Mouse (Mus musculus): ENCODE data around the gene Lipo2. TPM values are rescaled to one million over a fixed set of nuclear protein-coding genes. Genes with fewer than 3 reads are reported as not detected.

The Lipo2 gene
- polyA plus RNA-seq (2015; fragmentation: Nextera tagmentation; extraction: Ambion mirVana) = 0.42 and 0.74 TPM in 2 replicates

DNA sequence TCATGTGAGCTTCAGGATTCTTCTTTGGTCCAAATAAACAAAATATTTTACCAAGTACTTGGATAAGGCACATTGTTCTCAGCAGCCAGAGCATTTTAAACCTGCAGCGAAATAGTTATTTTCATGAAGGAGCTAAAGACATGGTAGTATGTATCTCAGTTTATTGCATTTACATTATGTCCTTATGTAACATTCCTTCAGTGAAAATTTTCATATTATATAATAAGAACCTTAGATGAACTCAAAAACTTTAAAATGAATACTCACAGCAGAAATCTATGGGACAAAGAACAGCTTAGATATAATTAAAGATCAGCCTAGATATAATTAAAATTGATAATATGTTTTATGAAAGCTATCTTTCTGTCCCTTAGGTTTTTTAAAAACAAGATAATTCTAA lies at the start of gene Lipo2:
Lipo2 (minus strand) TSS at position 101 of the 400 bp plus-strand sequence.

DNA sequence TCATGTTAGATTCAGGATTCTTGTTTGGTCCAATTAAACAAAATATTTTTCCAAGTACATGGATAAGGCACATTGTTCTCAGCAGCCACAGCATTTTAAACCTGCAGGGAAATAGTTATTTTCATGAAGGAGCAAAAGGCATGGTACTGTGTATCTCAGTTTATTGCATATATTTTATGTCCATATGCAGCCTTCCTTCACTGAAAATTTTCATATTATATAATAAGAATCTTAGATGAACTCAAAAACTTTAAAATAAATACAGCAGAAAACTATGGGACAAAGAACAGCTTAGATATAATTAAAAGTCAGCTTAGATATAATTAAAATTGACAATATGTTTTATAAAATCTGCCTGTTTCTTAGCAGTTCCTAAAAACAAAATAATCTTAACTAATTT lies 36.2 kb upstream of the Lipo2 start, which contains the start of gene Lipo1:
Lipo1 (minus strand) TSS at position 101 of the 400 bp plus-strand sequence.

DNA sequence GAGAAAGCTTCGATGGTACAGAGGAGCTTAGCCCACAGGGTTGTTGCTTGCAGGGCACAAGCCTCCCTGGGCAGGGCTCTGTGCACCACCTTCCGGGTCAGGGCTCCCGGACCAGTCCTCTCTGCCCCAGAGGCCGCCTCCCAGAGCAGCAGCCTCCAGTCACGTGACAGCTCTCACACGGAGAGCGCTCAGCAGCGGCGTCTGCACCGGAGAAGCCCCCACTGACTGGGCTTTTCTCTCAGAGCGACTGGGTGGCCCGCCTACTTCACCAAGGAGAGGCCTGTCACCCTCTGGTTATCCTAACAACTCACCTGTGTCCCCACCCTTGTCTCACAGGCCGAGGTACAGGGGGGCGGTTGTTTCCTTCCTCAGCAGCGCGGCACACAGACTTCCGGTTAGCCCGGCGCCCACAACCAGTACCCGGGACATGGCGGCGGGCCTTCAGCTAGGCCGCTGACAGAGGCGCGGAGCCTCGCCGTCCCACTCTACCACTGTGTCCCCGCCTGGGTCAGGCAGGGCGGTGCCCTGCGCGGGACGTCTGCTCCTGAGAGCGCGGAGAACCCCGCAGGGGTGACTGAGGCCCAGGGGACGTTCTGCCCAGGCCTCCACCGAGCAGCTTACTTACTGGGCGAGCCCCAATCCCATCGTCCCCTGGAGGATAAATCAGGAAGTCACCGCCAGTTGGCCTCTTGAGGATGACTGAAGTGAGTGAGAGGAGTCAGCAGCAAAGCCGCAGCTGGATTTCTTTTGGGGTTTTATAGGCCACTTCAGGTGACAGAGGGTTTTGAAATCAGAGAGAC lies 10.3 kb upstream of the Lipo2 start, which contains the start of gene Lipo3:
Lipo3 (minus strand) TSS at position 665 of the 800 bp plus-strand sequence.

Other genes starting within 250 kb of the Lipo2 start
- gene Lipo4, start 233.6 kb downstream of the Lipo2 start, polyA plus RNA-seq (2015; fragmentation: Nextera tagmentation; extraction: Ambion mirVana) = not detected in 2 replicates
- not detected in 2 replicates for gene Gm8978, start 126.1 kb downstream of the Lipo2 start, polyA plus RNA-seq (2015; fragmentation: Nextera tagmentation; extraction: Ambion mirVana)
- 11.0 and 12.6 TPM in 2 replicates for gene Lipo3, start 10.6 kb upstream of the Lipo2 start, polyA plus RNA-seq (2015; fragmentation: Nextera tagmentation; extraction: Ambion mirVana)
- gene Lipo1, start 36.1 kb upstream of the Lipo2 start, polyA plus RNA-seq (2015; fragmentation: Nextera tagmentation; extraction: Ambion mirVana) = not detected in 2 replicates
- not detected in 2 replicates for gene Lipf, start 209.8 kb upstream of the Lipo2 start, polyA plus RNA-seq (2015; fragmentation: Nextera tagmentation; extraction: Ambion mirVana)